Mouse (Mus musculus): ENCODE results near the gene Ackr4.
A peak's percentile ranks its signal among the peaks of the same experiment; 100 is the strongest.

The Ackr4 gene

DNA sequence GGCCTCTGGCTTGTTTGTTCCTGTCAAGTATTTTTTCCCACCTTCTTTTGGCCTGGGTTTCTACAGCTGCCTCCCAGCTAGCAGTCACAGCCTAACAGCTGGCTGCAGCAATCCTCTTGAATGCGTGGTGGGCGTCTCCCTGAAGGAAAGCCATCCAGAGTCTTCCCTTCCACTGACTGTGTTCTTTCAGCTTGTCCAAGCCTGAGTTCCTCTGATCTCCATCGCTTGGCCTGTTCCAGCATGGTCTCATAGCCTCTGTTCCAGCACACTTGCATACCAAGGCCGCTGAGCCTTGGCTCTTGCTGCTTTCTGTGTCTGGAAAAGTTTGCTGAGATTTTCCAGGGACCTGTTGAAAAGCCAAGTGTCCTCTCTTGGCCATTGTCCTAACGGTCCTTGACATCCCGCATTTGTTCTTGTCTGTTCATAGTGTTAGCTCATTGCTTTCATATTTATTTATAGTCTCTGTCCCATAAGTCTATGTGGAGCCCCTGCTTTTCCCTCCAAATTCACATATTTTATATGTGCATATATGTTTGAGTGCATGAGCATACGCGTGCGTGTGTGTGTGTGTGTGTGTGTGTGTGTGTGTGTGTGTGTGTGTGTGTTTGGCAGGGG lies 3.5 kb upstream of the Ackr4 start:
- no peak for TF ChIP-seq GATA4 (IDR thresholded peaks at IDR 0.05; ENCODE audit: insufficient replicate concordance, low read length)

DNA sequence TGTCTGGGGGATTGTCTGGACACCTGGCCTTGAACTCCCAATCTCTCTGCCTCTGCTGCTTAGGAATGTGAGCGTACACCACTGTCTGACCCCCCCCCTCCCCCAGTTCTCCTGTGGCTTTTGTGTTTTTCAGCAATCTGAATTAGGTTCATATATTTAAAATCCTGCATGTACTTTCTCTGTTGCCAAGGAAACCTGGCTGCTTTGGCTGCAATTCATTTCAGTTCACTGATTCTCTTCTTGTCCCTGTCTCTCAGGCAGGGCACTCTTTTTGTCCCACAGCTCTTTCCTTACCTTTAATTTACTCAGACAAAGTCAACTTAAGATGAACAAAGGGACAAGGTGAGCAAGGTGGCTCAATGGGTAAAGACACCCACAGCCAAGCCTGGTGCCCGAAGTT lies 1.4 kb upstream of the Ackr4 start:
- TF ChIP-seq GATA4 (IDR thresholded peaks at IDR 0.05; ENCODE audit: insufficient replicate concordance, low read length) = no peak

DNA sequence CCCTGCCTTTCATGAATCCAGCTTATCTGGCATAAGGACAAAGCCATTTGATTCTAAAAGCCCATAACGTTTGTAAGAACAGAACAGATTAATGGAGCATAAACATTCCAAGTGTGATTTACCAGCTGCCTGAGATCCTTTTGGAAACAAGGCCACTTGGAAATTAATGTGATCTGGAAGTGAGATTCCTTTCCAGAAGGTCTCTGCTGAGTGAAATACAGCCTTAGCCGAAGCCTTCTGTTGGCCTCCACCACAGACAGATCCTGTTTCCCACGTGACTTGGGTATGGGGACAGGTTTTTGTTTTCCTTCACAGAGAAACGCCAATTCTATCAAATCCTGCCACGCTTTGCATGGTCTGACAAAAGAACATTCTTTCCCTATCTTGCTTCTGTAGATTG lies 3.1 kb downstream of the Ackr4 start:
- no peak for TF ChIP-seq GATA4 (IDR thresholded peaks at IDR 0.05; ENCODE audit: insufficient replicate concordance, low read length)

DNA sequence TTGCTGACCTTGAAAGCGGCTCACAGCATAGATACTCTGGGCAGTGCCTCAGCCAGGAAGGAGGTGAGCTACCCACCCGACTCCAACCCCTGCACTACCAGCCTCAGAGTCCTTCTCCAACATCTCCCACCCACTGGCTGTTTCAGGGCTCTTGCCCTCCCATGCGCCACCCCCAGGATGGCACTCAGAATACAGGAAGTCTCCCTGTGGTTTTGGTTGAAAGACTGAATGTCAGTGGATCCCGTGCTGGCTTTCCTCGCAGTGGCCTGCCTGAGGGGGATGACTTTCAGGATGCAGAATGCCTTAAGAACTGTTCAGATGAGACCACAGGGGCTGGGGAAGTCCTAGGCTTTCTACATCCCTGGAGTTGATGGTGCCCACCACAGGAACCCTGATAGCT lies 3.6 kb downstream of the Ackr4 start:
- TF ChIP-seq GATA4 (IDR thresholded peaks at IDR 0.05; ENCODE audit: insufficient replicate concordance, low read length) = no peak

DNA sequence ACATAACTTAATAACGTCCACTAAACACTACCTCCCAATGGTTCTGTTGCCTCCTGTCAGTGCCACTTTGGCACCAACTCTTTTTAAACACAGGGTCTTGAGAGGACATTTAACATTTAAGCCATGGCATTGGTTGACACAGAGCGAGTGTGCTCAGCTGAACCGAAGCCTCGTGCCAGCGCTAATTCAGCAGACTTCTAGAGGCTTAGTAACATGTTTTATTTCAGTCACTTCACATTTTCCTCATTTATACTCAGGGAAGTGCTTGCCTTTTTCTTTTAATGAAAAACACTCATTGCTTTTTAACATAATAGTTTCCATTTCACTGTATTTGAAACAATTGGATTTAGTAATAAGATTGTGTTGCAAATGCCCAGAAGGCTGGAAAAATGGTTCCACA lies 17.6 kb downstream of the Ackr4 start:
- TF ChIP-seq GATA4 (IDR thresholded peaks at IDR 0.05; ENCODE audit: insufficient replicate concordance, low read length) = no peak

DNA sequence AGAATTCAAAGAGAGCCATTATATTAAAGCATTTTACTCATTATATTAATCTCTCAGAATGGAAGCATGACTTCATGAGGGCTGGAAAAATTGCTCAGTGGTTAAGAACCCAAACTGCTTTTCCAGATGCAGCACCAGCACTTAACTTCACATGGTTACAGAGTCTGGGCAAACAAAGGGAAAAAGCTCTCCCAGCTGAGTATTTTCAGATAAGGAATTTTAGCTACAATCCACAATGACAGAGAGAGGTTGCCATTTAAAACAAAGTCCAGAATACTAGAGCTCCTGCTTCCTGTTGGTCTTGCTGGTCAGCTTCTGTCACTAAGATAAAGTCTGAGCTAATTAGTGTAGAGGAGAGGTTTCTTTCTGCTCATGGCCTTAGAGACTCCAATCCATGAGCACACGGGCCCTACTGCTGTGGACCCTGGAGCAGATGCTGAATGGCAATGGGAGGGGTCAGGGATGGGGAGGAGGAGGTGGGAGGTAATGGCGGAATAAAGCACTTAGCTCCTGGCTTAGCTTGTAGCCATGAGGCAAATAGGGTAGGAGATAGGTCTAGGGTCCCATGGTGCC lies 18.1 kb downstream of the Ackr4 start:
- TF ChIP-seq GATA4 (IDR thresholded peaks at IDR 0.05; ENCODE audit: insufficient replicate concordance, low read length) = no peak

DNA sequence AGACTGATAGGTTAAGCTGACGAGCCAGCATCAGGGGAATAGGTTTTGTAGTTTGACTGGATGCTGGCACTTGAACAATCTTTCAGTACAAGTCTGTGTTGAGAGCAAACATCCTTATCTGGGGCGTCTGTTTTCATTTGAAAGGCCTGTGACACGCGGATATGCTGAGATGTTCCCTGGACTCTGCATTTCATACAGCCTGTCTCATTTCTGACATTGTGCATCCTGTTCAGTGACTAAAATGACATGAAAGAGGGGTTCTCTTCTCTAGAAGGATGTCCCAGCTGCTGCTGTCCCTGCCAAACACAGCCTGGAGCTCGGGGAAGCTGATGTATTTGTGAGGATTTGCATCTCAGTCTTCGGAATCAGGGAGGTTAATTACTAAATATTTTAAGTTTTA lies 19.3 kb downstream of the Ackr4 start:
- TF ChIP-seq GATA4 (IDR thresholded peaks at IDR 0.05; ENCODE audit: insufficient replicate concordance, low read length) = peak; percentile 23; the same call in 1 of the 2 replicates

DNA sequence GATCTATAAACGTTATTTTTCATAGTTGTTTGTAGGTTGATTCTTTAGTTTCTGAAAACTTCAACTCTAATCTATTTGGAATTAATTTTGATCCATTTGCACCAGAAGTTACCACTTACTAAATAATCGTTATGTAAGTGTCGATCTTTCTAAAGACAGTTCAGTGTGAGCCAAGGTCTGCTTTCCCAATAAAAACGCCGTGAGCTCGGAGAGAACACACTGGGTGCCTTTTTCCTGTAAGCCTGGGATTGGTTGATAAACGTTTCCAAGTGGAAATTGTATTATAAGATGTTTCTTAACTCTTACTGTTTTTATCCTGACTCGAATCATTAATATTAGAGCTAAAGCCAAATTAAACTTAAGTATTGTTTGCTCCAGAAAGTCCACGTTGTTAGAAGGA lies 19.8 kb downstream of the Ackr4 start:
- TF ChIP-seq GATA4 (IDR thresholded peaks at IDR 0.05; ENCODE audit: insufficient replicate concordance, low read length) = no peak

DNA sequence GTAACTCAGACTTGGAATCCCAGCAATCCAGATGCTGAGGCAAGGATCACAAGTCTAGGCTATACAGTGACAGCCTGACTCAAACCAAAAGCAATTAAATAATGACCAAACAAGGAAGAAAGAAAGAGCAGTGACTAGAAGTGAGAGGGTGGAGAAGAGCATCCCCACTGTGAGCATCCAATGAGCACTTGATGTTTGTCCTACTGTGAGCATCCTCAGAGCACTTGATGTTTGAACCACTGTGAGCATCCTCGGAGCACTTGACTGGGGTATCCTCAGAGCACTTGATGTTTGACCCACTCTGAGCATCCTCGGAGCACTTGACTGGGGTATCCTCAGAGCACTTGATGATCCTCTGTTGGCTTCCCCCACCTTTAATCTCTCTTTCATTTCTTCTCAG lies 21.7 kb downstream of the Ackr4 start:
- TF ChIP-seq GATA4 (IDR thresholded peaks at IDR 0.05; ENCODE audit: insufficient replicate concordance, low read length) = no peak

DNA sequence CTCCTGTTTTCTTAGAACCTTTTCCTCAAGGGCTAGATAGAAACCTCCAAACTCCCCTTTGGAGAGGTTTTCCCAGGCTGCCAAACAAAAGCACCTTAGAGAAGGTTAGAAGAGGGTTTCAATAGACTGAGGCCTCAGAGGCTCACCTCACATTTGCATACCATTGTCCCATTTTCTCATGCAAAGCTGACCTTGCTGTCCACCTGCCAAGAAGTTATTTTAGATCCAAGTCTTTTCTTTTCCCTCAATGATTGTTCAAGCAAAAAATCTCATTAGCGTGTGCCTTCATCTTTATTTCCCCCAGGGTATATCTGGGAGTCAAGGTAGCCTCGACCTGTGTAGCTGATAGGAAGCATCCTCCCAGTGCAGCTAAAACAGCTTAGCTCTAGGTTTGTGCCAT lies 23.8 kb downstream of the Ackr4 start:
- TF ChIP-seq GATA4 (IDR thresholded peaks at IDR 0.05; ENCODE audit: insufficient replicate concordance, low read length) = no peak

DNA sequence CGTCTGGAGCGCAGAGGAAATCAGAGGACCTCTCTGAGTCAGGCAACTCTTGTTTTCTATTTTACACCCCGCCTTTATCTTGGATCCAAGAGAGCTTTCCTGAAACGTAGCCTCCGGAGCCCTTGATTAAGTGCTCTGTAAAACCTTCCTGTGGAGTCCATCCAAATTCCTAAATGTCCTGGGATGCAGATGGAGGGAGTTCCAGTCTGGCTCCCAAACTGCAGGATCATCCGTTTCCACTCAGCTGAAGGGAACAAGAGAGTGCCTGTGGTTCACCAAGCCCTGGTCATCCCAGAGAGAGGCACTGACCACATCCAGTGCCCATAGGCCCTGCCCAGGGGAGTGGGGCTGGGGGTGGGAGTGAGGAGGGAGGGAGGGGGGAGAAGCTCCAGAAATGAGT lies 24.4 kb downstream of the Ackr4 start:
- TF ChIP-seq GATA4 (IDR thresholded peaks at IDR 0.05; ENCODE audit: insufficient replicate concordance, low read length) = no peak

DNA sequence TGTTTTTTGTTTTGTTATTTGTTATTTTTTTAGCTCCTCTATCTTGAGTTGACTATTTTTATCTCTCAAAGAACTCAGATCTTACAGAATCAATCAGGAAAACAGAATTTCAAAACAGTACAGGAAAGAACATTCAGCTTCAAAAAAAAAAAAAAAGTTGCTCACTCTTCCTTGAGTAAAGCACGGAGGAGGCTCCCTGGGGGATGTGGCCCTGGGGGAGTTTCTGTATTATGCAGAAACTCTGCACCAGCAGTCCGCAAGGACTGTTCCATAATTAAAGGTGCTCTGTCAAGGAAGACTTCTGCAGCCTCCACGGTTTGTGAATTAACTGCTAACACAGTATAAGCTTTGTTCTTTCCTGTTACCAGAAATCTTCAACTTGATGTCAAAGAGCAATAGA lies 25.3 kb downstream of the Ackr4 start:
- TF ChIP-seq GATA4 (IDR thresholded peaks at IDR 0.05; ENCODE audit: insufficient replicate concordance, low read length) = no peak

DNA sequence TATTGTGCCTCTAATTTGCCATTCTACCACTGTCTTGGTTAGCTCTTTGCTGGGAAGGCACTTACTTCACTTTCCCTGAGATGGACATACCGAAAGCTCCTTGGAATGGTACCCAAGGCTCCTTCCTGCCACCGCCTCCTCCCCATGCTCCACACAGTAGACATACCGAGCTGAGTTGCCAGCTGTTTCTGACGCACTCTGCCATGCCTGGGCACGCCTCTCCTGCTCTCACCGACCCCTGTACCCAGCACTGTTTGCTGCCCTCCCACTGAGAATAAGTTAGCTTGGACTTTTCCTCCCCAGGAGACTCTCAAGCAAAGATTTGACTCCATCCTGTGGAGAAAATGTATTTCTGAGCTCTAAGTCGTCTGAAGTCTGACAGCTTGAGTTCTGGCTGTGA lies 25.9 kb downstream of the Ackr4 start:
- no peak for TF ChIP-seq GATA4 (IDR thresholded peaks at IDR 0.05; ENCODE audit: insufficient replicate concordance, low read length)

DNA sequence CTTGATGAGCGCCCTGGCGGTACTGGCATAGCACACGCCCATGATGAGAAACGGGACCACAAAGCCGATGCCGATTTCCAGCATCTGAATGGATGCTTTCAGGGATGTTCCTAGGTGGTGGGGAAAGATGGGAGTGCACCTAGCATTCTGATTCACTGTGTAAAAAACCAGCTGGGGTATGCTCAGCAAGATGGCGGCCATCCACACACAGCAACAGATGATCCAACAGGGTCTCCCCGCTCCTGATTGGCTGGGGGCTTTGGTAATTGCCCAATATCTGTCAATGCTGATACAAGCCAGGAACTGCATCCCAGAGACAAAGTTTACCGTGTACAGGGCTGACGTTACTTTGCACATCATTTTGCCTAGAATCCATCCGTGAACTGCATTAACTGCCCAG lies 27.7 kb downstream of the Ackr4 start:
- TF ChIP-seq GATA4 (IDR thresholded peaks at IDR 0.05; ENCODE audit: insufficient replicate concordance, low read length) = no peak

DNA sequence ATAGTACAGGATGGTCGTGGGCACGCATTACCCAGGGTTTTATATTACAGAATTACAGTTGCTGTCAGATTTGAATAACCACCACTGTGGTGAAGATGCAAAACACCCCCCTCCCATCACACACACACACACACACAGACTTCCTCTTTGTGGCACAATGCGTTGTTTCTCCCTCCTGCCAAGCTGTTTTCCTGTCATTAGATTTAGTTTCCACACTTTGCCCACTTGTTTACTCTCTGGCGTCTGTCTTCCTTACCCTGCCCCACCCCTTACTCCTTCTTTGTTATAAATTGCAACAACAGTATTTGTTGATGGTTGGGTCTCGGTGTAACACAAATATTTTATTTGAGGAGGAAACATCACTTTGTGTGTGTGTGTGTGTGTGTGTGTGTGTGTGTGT lies 28.5 kb downstream of the Ackr4 start:
- no peak for TF ChIP-seq GATA4 (IDR thresholded peaks at IDR 0.05; ENCODE audit: insufficient replicate concordance, low read length)

DNA sequence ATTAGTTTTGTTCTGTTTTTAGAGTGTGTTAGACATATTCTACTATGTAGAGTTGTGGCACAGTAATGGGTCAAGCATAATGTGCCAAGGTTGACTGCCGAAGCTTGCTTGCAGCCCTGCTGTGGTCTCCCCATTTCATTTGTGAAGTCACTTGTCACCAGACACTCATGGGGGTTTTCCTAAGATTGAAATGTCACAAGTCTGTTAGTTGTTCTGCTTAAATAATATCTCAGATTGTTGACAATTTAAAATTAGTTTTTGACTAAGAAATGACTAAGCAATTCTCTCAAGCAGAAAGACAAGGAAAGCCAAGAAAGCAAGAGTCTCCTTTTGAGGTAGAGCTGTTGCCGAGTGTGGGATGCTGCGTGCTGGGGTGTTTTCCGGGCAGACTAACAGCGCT lies 33.8 kb downstream of the Ackr4 start:
- TF ChIP-seq GATA4 (IDR thresholded peaks at IDR 0.05; ENCODE audit: insufficient replicate concordance, low read length) = no peak

DNA sequence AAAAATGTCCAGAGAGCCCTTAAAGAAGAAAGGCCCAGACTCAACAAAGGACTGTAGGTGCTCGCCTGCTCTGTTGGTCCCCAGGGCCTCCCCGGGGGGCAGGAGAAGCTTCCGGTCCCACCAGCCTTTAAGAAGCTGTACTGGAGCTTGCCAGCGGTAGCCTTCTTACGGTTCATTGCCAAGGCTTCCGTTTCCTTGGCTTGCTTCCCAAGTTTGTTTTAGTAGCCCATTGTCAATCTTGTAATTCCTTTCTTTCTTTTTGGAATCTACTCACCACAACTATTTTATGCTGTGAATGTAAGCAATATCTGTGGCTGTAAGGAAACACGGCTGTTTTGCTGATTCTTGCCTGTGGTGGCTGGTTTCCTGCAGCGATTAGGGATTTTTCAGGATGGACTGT lies 38.2 kb downstream of the Ackr4 start:
- peak; percentile 54; the same call in 1 of the 2 replicates for TF ChIP-seq GATA4 (IDR thresholded peaks at IDR 0.05; ENCODE audit: insufficient replicate concordance, low read length)
